Mouse (Mus musculus): ENCODE results near the gene Inip.

GRCm38 (mm10) chr4:59753491-59754140 is 47.8 kb downstream of the Inip start:
- TF ChIP-seq CTCF (IDR thresholded peaks at IDR 0.05; ENCODE audit: extremely low read depth, insufficient read length, insufficient replicate concordance, low read depth, low read length) (no peak), POLR2A (IDR thresholded peaks at IDR 0.05; ENCODE audit: low read depth, low read length) (no peak)

All from small intestine, adult 2 months (tissue).